Mouse (Mus musculus): ENCODE data around the gene Zhx3.

DNA sequence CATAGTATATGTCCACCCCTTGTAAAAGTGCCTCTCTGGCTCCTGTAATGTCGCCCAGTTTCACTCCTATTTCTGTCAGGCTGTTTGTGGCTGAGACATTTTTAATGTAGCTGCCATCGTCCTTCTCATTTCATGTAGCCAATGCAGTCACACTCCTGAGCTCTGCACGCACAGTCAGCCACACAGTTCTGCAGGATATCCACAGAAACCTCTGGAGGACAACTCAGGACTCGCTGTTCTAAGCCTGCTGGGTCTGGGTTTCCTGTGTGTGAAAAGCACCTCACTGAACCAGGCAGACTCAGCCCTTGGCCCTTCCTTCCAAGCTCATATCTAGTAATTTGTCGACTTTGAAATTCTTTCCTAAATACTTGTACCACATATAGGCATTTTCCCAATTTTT, 148.3 kb downstream of the Zhx3 start:
- no peak for TF ChIP-seq CTCF (IDR thresholded peaks at IDR 0.05; ENCODE audit: control insufficient read depth, insufficient read depth, insufficient read length)
- no peak for TF ChIP-seq USF1 (IDR thresholded peaks at IDR 0.05; ENCODE audit: low read depth)

All from C2C12 (cell line).